Mouse (Mus musculus): ENCODE data around the gene H2al1i. TPM values are rescaled to one million over a fixed set of nuclear protein-coding genes. Genes with fewer than 3 reads are reported as not detected.

H2al1i gene
- total RNA-seq, 2 experiments from 2014 or later: not detected

Other genes with a start within 250 kb of the H2al1i start
- gene H2al1a, start 25.4 kb upstream of the H2al1i start, total RNA-seq (2021): not detected
- not detected for gene H2al1b, start 22.2 kb upstream of the H2al1i start, total RNA-seq (2021)
- gene H2al1c, start 19.0 kb upstream of the H2al1i start, total RNA-seq (2021): not detected
- not detected for gene H2al1d, start 15.8 kb upstream of the H2al1i start, total RNA-seq (2021)
- gene H2al1e, start 12.7 kb upstream of the H2al1i start, total RNA-seq (2021): not detected
- gene H2al1f, start 9.5 kb upstream of the H2al1i start, total RNA-seq (2021): not detected
- gene H2al1g, start 6.4 kb upstream of the H2al1i start, total RNA-seq (2021): not detected
- not detected for gene H2al1h, start 3.2 kb upstream of the H2al1i start, total RNA-seq (2021)
- gene H2al1j, start 3.2 kb downstream of the H2al1i start, total RNA-seq (2021): not detected

All from layer of hippocampus, postnatal 36 days (tissue).